Mouse (Mus musculus): ENCODE data around the gene Magee1.
"Not testable (repeated sequence)": the region's sequence is repeated elsewhere in the genome, so short reads cannot be mapped to it uniquely, and the experiment has no call there.

Gene Magee1

DNA sequence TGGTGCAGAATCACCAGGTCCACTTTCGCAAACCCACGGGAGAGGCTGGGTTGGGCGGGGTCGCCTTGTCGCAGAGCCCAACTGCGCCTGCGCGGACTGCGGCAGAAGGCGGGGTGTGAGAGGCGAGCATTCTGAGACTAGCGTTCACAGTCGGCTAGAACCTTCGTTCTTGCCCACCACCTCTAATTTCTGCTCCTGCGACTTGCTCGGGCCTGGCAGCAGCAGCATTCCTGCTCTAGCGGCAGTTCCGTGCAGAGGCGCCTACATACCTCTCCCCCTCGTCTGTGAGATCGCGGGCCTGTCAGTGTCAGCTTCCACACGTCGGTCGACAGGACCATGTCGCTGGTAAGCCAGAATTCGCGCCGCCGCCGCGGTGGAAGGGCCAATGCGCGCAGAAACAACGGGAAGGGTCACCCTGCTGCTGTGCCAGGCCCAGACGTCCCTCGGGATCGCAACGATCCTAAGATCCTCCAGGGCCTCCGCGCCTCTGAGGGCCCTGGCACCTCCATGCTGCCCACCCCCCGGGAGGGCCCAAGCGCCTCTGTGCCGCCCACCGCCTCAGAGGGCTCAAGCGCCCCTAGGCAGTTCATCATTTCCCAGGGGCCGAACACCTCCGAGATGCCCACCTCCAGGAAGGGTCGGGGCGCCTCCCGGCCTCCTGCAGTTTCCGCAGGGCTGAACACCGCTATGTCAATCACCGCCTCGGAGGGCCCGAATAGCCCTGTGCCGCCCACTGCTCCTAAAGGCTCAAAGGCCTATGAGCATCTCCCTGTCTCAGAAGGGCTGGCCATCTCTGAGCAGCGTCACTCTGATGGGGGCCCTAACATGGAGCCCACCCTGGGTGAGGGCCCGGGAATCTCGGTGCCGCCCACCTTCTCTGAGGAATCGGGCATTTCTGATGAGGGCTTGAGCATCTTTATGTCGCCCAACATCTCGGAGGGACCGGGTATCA lies at the start of gene Magee1:
Gene Magee1 (plus strand): TSS at position 104 of the 952 bp plus-strand sequence.
- peak; percentile 77 for DNase-seq

- DNase-seq, result no peak
Measured at GRCm38 (mm10) chrX:105079151-105079550, 41.0 kb upstream of the Magee1 start.

DNA sequence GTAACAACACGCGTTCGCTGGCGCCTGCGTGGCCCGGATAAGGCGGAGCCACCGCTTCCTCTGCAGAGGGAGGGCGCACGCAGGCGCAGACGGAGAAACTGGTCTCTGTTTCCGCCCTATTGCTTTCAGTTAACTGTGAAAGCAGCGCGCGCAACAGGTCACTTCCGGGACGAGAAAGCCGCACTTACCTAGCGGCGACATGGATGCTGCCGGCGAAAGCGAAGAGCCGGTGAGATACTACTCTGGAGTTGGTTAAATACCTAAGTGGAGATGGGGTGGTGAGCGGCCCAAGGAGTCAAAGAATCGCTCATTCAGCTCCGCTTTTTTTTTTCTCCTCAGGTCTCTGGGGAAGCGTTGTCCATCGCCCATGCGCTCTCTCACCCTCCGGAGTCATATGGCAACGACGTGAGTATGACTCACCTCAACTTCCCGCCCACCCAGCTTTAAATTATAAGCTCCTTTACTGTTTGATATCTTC lies 40.5 kb upstream of the Magee1 start, which contains the start of gene Pbdc1:
Gene Pbdc1 (plus strand): TSS at position 142 of the 478 bp plus-strand sequence.
- DNase-seq, result peak; percentile 93

DNA sequence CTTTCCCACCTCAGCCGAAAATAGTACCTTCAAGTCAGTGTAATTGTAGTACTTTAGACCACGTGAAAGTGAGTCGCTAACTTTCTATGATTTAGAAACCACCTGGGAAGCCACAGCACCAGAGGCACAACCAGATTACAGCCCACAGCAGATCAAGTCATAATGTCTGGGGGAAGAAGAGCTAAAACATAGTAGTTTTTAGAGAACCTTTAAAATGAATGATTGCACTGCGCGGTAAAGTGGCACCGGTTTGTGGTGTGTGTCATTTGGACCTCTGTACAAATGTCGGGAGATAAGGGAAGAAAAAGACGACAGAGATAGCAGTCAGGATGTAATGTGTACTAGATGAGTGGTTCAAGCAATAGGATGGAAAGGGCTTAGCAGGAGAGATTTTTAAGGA lies 40.1 kb upstream of the Magee1 start:
- no peak for DNase-seq

DNA sequence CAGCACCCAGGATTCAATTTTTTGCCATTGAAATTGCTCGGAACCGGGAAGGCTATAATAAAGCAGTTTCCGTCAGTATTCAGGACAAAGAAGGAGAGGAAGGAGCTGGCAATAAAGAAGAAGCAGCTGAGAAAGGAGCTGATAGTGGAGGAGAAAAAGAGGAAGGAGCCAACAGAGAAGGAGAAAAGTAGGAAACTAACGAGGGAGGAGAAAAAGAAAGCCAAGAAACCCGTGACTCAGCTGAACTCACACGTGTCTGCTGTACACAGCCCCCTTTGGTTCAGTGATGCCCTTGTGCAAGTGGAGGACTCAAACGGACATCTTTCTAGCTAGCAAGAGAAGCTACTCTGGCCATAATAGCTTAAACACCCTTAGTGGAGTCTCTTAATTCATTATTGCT lies 37.2 kb upstream of the Magee1 start:
- DNase-seq, result not testable (repeated sequence)

- DNase-seq, result no peak
Measured at GRCm38 (mm10) chrX:105104175-105104574, 16.0 kb upstream of the Magee1 start.

GRCm38 (mm10) chrX:105114994-105115393 lies 5.2 kb upstream of the Magee1 start:
- DNase-seq, result no peak

GRCm38 (mm10) chrX:105121227-105121865 lies 1.2 kb downstream of the Magee1 start:
- peak; percentile 79 for DNase-seq

- DNase-seq, result peak; percentile 16
Measured at GRCm38 (mm10) chrX:105124903-105125302, 4.7 kb downstream of the Magee1 start.

DNA sequence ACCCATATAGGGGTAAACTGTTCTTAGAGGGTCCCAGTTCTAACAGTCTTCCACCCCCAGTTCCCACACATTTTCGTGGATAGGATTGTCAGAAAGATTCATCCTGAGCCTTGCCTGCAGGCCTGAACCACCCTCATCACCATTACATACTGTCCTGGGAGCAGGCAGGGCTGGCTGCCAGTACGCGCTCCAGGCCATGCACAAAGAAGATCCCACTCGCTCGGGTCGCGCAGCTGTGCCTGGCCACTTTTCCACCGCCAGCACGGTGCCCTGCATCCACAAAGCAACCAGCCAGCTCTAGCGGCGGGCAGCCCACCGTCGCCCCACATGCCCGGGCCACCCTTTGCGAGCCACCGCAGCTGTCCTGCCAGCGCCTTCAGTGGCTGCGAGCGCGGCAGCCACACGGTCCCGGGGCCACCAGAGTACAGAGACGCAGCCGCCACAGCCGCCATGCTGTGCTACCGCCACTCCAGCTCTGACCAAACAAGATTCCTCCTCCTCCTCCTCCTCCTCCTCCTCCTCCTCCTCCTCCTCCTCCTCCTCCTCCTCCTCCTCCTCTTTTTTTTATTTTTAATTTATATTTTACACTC lies 31.8 kb downstream of the Magee1 start:
- no peak for DNase-seq

DNA sequence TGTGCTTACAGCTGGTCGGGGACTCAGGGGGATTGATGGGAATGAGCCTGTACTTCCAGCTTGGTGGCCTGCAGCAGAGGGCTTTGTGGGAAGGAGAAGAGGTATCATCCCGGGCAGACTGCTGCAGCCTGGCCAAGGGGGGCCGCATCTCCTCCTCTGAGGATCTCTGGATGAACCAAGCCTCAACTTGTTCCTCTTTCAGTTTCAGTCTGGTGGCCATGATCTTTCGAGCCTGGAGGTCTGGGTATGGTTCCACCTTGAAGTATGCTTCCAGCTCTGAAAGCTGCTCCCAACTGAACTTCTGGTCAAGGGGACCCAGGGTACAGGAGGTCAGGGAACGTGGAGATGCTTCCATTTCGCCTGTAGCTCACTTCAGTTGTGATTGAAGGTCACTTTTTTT lies 44.8 kb downstream of the Magee1 start:
- not testable (repeated sequence) for DNase-seq

DNA sequence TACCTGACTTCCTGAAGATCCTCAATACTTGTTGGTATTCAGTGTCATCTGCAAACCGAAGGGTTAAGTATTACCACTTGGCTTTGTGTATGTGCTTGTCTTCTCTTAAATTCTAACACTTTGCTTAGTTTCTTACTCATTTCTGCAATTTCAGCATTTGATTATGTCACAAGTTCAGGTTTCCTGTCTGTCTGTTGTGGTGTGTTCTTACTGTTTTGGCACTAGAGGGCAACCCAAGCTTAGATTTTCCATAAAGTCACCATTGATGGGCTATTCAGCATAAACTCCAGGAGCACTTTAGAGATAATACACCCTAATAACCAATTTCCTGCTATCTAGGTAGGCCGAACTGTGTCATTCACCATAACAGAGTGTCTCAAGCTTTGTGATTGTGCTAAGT lies 47.0 kb downstream of the Magee1 start:
- no peak for DNase-seq

Data from kidney, postnatal 10 days (tissue).